Mouse (Mus musculus): Measurements from ENCODE around the gene Pdcd4.

GRCm38 (mm10) chr19:53892838-53893359 lies 868 bp downstream of the Pdcd4 start:
- no peak for TF ChIP-seq CTCF (IDR thresholded peaks at IDR 0.05; ENCODE audit: extremely low read depth, insufficient read length, insufficient replicate concordance, low read depth, low read length)
- no peak for TF ChIP-seq POLR2A (IDR thresholded peaks at IDR 0.05; ENCODE audit: low read depth, low read length)
